Mouse (Mus musculus): ENCODE results near the gene Ncs1. TPM values are rescaled to one million over a fixed set of nuclear protein-coding genes. Genes with fewer than 3 reads are reported as not detected.

Gene Ncs1
- polyA plus RNA-seq, 1 experiment from 2014 or later, result 42.8 TPM

GRCm38 (mm10) chr2:31304191-31304590 is 58.6 kb downstream of the Ncs1 start:
- H3K4me1 ChIP-seq (ENCODE audit: control insufficient read depth, insufficient read depth, low read length), result no peaks in the 10 kb centered on the region
- WGBS (ENCODE audit: insufficient replicate concordance), result 73% methylated on average over 9 of the region's 9 CpGs
- no peak overlapping the region for H3K4me3 ChIP-seq (ENCODE audit: low read depth, low read length)
- ATAC-seq (replicated peaks; ENCODE audit: insufficient number of reproducible peaks, low FRiP score, low TSS enrichment), result no peak
- no peak overlapping the region for H3K27ac ChIP-seq (ENCODE audit: low read depth, low read length)
- H3K4me2 ChIP-seq, result no peak overlapping the region
- peaks cover 4% of the 10 kb centered on the region; the same call in 1 of the 2 replicates for H3K27me3 ChIP-seq (ENCODE audit: control insufficient read depth, insufficient read depth, low read length)
- H3K36me3 ChIP-seq (ENCODE audit: control insufficient read depth, insufficient read depth, low read length), result no peaks in the 10 kb centered on the region
- no peak overlapping the region for H3K9ac ChIP-seq (ENCODE audit: low read depth, low read length)
- H3K9me3 ChIP-seq (replicated peaks; ENCODE audit: control insufficient read depth, low read length), result no peaks in the 10 kb centered on the region

- no peaks in the 10 kb centered on the region for H3K9me3 ChIP-seq (replicated peaks; ENCODE audit: control insufficient read depth, low read length)
- no peak overlapping the region for H3K4me3 ChIP-seq (ENCODE audit: low read depth, low read length)
- no peaks in the 10 kb centered on the region for H3K4me1 ChIP-seq (ENCODE audit: control insufficient read depth, insufficient read depth, low read length)
- H3K27me3 ChIP-seq (ENCODE audit: control insufficient read depth, insufficient read depth, low read length), result peaks cover 4% of the 10 kb centered on the region; the same call in 1 of the 2 replicates
- H3K36me3 ChIP-seq (ENCODE audit: control insufficient read depth, insufficient read depth, low read length), result no peaks in the 10 kb centered on the region
- 71% methylated on average over 22 of the region's 22 CpGs for WGBS (ENCODE audit: insufficient replicate concordance)
- no peak overlapping the region for H3K9ac ChIP-seq (ENCODE audit: low read depth, low read length)
- no peak overlapping the region for H3K4me2 ChIP-seq
- ATAC-seq (replicated peaks; ENCODE audit: insufficient number of reproducible peaks, low FRiP score, low TSS enrichment), result no peak
- no peak overlapping the region for H3K27ac ChIP-seq (ENCODE audit: low read depth, low read length)
Observed at GRCm38 (mm10) chr2:31304801-31305665, 59.4 kb downstream of the Ncs1 start.

- no peak overlapping the region for H3K27ac ChIP-seq (ENCODE audit: low read depth, low read length)
- no peak overlapping the region for H3K4me3 ChIP-seq (ENCODE audit: low read depth, low read length)
- no peak for ATAC-seq (replicated peaks; ENCODE audit: insufficient number of reproducible peaks, low FRiP score, low TSS enrichment)
- H3K4me2 ChIP-seq, result no peak overlapping the region
- no peaks in the 10 kb centered on the region for H3K4me1 ChIP-seq (ENCODE audit: control insufficient read depth, insufficient read depth, low read length)
- no peaks in the 10 kb centered on the region for H3K9me3 ChIP-seq (replicated peaks; ENCODE audit: control insufficient read depth, low read length)
- 28% methylated on average over 4 of the region's 4 CpGs for WGBS (ENCODE audit: insufficient replicate concordance)
- H3K36me3 ChIP-seq (ENCODE audit: control insufficient read depth, insufficient read depth, low read length), result no peaks in the 10 kb centered on the region
- peaks cover 6% of the 10 kb centered on the region; the same call in 1 of the 2 replicates for H3K27me3 ChIP-seq (ENCODE audit: control insufficient read depth, insufficient read depth, low read length)
- no peak overlapping the region for H3K9ac ChIP-seq (ENCODE audit: low read depth, low read length)
Observed at GRCm38 (mm10) chr2:31305684-31306083, 60.1 kb downstream of the Ncs1 start.

- ATAC-seq (replicated peaks; ENCODE audit: insufficient number of reproducible peaks, low FRiP score, low TSS enrichment), result no peak
- no peaks in the 10 kb centered on the region for H3K4me1 ChIP-seq (ENCODE audit: control insufficient read depth, insufficient read depth, low read length)
- H3K9ac ChIP-seq (ENCODE audit: low read depth, low read length), result no peak overlapping the region
- no peaks in the 10 kb centered on the region for H3K36me3 ChIP-seq (ENCODE audit: control insufficient read depth, insufficient read depth, low read length)
- H3K27ac ChIP-seq (ENCODE audit: low read depth, low read length), result no peak overlapping the region
- no peak overlapping the region for H3K4me2 ChIP-seq
- H3K4me3 ChIP-seq (ENCODE audit: low read depth, low read length), result no peak overlapping the region
- no peaks in the 10 kb centered on the region for H3K9me3 ChIP-seq (replicated peaks; ENCODE audit: control insufficient read depth, low read length)
- 65% methylated on average over 4 of the region's 4 CpGs for WGBS (ENCODE audit: insufficient replicate concordance)
- peaks cover 17% of the 10 kb centered on the region for H3K27me3 ChIP-seq (ENCODE audit: control insufficient read depth, insufficient read depth, low read length)
Observed at GRCm38 (mm10) chr2:31308257-31308656, 62.6 kb downstream of the Ncs1 start.

GRCm38 (mm10) chr2:31309549-31309948 is 63.9 kb downstream of the Ncs1 start:
- Histone ChIP-seq H3K27ac (ENCODE audit: low read depth, low read length) (no peak overlapping the region), H3K27me3 (ENCODE audit: control insufficient read depth, insufficient read depth, low read length) (peaks cover 30% of the 10 kb centered on the region), H3K9me3 (replicated peaks; ENCODE audit: control insufficient read depth, low read length) (no peaks in the 10 kb centered on the region), H3K9ac (ENCODE audit: low read depth, low read length) (no peak overlapping the region), H3K36me3 (ENCODE audit: control insufficient read depth, insufficient read depth, low read length) (no peaks in the 10 kb centered on the region), H3K4me2 (no peak overlapping the region), H3K4me3 (ENCODE audit: low read depth, low read length) (no peak overlapping the region), H3K4me1 (ENCODE audit: control insufficient read depth, insufficient read depth, low read length) (peaks cover 3% of the 10 kb centered on the region; the same call in 1 of the 2 replicates)
- ATAC-seq (replicated peaks; ENCODE audit: insufficient number of reproducible peaks, low FRiP score, low TSS enrichment), result no peak
- WGBS (ENCODE audit: insufficient replicate concordance), result 64% methylated on average over 15 of the region's 15 CpGs

GRCm38 (mm10) chr2:31314007-31314465 is 68.4 kb downstream of the Ncs1 start, which contains the start of gene Hmcn2:
Gene Hmcn2, plus strand, starts transcription at chr2:31314415.
- H3K4me3 ChIP-seq (ENCODE audit: low read depth, low read length), result peak within 1 kb of the TSS; percentile 28
- peak within 1 kb of the TSS; percentile 64 for H3K4me2 ChIP-seq
- no peaks in the 10 kb centered on the region for H3K36me3 ChIP-seq (ENCODE audit: control insufficient read depth, insufficient read depth, low read length)
- peaks cover 5% of the 10 kb centered on the region; the same call in 1 of the 2 replicates for H3K4me1 ChIP-seq (ENCODE audit: control insufficient read depth, insufficient read depth, low read length)
- peak within 1 kb of the TSS; percentile 43; the same call in 1 of the 2 replicates for H3K9ac ChIP-seq (ENCODE audit: low read depth, low read length)
- no peaks in the 10 kb centered on the region for H3K9me3 ChIP-seq (replicated peaks; ENCODE audit: control insufficient read depth, low read length)
- no peak for ATAC-seq (replicated peaks; ENCODE audit: insufficient number of reproducible peaks, low FRiP score, low TSS enrichment)
- peaks cover 62% of the 10 kb centered on the region for H3K27me3 ChIP-seq (ENCODE audit: control insufficient read depth, insufficient read depth, low read length)
- WGBS (ENCODE audit: insufficient replicate concordance), result 2% methylated on average over 25 of the region's 33 CpGs
- no peak within 1 kb of the TSS for H3K27ac ChIP-seq (ENCODE audit: low read depth, low read length)

- Histone ChIP-seq H3K4me1 (ENCODE audit: control insufficient read depth, insufficient read depth, low read length) (peaks cover 5% of the 10 kb centered on the region; the same call in 1 of the 2 replicates), H3K27me3 (ENCODE audit: control insufficient read depth, insufficient read depth, low read length) (peaks cover 47% of the 10 kb centered on the region), H3K4me3 (ENCODE audit: low read depth, low read length) (no peak overlapping the region), H3K36me3 (ENCODE audit: control insufficient read depth, insufficient read depth, low read length) (no peaks in the 10 kb centered on the region), H3K9ac (ENCODE audit: low read depth, low read length) (no peak overlapping the region), H3K9me3 (replicated peaks; ENCODE audit: control insufficient read depth, low read length) (no peaks in the 10 kb centered on the region), H3K4me2 (no peak overlapping the region), H3K27ac (ENCODE audit: low read depth, low read length) (peak overlapping the region; percentile 35; the same call in 1 of the 2 replicates)
- 21% methylated on average over 2 of the region's 2 CpGs for WGBS (ENCODE audit: insufficient replicate concordance)
- no peak for ATAC-seq (replicated peaks; ENCODE audit: insufficient number of reproducible peaks, low FRiP score, low TSS enrichment)
Observed at GRCm38 (mm10) chr2:31318162-31318561, 72.5 kb downstream of the Ncs1 start.

GRCm38 (mm10) chr2:31319200-31319599 is 73.6 kb downstream of the Ncs1 start:
- ATAC-seq (replicated peaks; ENCODE audit: insufficient number of reproducible peaks, low FRiP score, low TSS enrichment), result no peak
- Histone ChIP-seq H3K9ac (ENCODE audit: low read depth, low read length) (no peak overlapping the region), H3K4me1 (ENCODE audit: control insufficient read depth, insufficient read depth, low read length) (peaks cover 10% of the 10 kb centered on the region; the same call in 1 of the 2 replicates), H3K4me2 (no peak overlapping the region), H3K27me3 (ENCODE audit: control insufficient read depth, insufficient read depth, low read length) (peaks cover 37% of the 10 kb centered on the region), H3K9me3 (replicated peaks; ENCODE audit: control insufficient read depth, low read length) (no peaks in the 10 kb centered on the region), H3K4me3 (ENCODE audit: low read depth, low read length) (no peak overlapping the region), H3K27ac (ENCODE audit: low read depth, low read length) (no peak overlapping the region), H3K36me3 (ENCODE audit: control insufficient read depth, insufficient read depth, low read length) (no peaks in the 10 kb centered on the region)
- WGBS (ENCODE audit: insufficient replicate concordance), result 65% methylated on average over 2 of the region's 2 CpGs

Measured in heart, embryonic 11.5 days (tissue).